Mouse (Mus musculus) hindbrain, embryonic 12.5 days (tissue): Measurements from ENCODE around the gene Ly6g6d. TPM values are rescaled to one million over a fixed set of nuclear protein-coding genes. Genes with fewer than 3 reads are reported as not detected.
"Not testable (repeated sequence)": the region's sequence is repeated elsewhere in the genome, so short reads cannot be mapped to it uniquely, and the experiment has no call there.

Experiments
- ATAC-seq: fragments of 200-750 bp; cut with Nextera tagmentation; 2 replicates; pipeline ENCODE4 v1.8.0; 2017; ENCODE audit warnings: moderate TSS enrichment; ENCODE audit not compliant: low FRiP score
- H3K27ac ChIP-seq: fragments of 300-500 bp; sonication (generic); 2 replicates; pipeline ENCODE4 v1.5.1; 2016; ENCODE audit warnings: mild to moderate bottlenecking
- H3K27me3 ChIP-seq: fragments of 300-500 bp; sonication (generic); 2 replicates; pipeline ENCODE4 v1.6.1; 2016; ENCODE audit warnings: mild to moderate bottlenecking
- H3K36me3 ChIP-seq: fragments of 300-500 bp; sonication (generic); 2 replicates; pipeline ENCODE4 v1.6.1; 2016; ENCODE audit warnings: mild to moderate bottlenecking
- H3K4me1 ChIP-seq: fragments of 300-500 bp; sonication (generic); 2 replicates; pipeline ENCODE4 v1.6.1; 2016
- H3K4me2 ChIP-seq: fragments of 300-500 bp; sonication (generic); replicated peaks from 2 replicates; pipeline ENCODE4 v1.6.1; 2016; ENCODE audit warnings: mild to moderate bottlenecking
- H3K4me3 ChIP-seq: fragments of 300-500 bp; sonication (generic); 2 replicates; pipeline ENCODE4 v1.5.1; 2016; ENCODE audit warnings: mild to moderate bottlenecking
- H3K9ac ChIP-seq: fragments of 300-500 bp; sonication (generic); 2 replicates; pipeline ENCODE4 v1.6.1; 2016; ENCODE audit warnings: mild to moderate bottlenecking, moderate library complexity
- H3K9me3 ChIP-seq: fragments of 300-500 bp; sonication (generic); replicated peaks from 2 replicates; pipeline ENCODE4 v1.6.1; 2016; ENCODE audit warnings: mild to moderate bottlenecking
- WGBS: fragments of 180-500 bp; shearing (Covaris S2); methylation state at CpG from one replicate; pipeline ENCODE4 v1.1.7; 2016; 5-methylcytosine and 5-hydroxymethylcytosine counted together
- polyA plus RNA-seq: library from polyadenylated mRNA; unstranded; fragments of >200 nt; fragmentation: Nextera tagmentation; extraction: Ambion mirVana; gene quantifications from 2 replicates; pipeline ENCODE4 v1.2.1, GENCODE M21; 2016

Ly6g6d gene
- polyA plus RNA-seq: 2.1 and 2.3 TPM in 2 replicates

GRCm38 (mm10) chr17:35077786-35078233, at the start of gene Ly6g6d:
Ly6g6d (minus strand) TSS chr17:35078065.
- ATAC-seq: no peak
- no peaks in the 10 kb centered on the region for H3K9me3 ChIP-seq
- H3K36me3 ChIP-seq: no peaks in the 10 kb centered on the region
- peak within 1 kb of the TSS; percentile 14 for H3K4me3 ChIP-seq
- peak within 1 kb of the TSS; percentile 13 for H3K9ac ChIP-seq
- peaks cover 8% of the 10 kb centered on the region; the same call in 1 of the 2 replicates for H3K27me3 ChIP-seq
- peaks cover 18% of the 10 kb centered on the region for H3K4me1 ChIP-seq
- H3K27ac ChIP-seq: no peak within 1 kb of the TSS
- WGBS: 7% methylated on average over 14 of the region's 14 CpGs
- H3K4me2 ChIP-seq: peak within 1 kb of the TSS; percentile 43

DNA sequence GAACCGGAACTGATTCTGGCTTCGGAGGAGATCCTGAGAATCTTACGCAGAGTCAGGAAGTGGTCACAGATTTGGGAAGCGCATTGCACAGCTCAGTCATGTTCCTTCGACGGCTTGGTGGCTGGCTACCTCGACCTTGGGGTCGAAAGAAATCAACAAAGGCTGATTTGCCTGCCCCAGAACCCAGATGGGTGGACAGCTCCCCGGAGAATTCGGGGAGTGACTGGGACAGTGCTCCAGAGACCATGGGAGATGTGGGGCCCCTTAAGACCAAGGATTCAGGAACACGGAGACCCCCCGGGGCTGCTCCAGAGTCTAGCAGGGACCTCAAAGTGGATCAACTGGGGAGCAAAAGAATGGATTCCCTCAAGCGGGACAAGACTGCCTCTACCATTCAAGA, 49.2 kb upstream of the Ly6g6d start:
- no peak for ATAC-seq
- Histone ChIP-seq H3K9ac (peak overlapping the region; percentile 81; the same call in 1 of the 2 replicates), H3K36me3 (peaks cover 22% of the 10 kb centered on the region; the same call in 1 of the 2 replicates)

DNA sequence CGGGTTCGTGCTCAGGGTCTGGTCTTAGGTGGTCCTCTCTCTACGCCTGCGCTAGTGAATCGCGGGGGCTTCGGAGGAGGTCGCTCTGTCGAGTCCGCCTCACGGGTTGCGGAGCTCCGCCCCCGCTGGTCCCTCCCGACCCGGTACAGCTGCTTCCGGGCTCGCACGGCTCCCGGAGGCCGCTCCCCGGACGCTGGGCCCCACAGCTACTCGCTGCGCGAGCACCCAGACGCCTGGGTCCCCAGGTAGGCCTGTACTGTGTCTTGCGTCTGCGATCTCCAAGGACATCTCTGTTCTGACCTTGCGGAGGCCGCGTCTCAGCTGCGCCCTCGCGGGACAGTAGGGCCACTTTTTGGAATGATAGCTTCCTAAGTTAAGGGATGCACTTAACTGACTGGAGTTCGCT, 48.3 kb upstream of the Ly6g6d start, which contains the start of gene D17H6S53E:
Gene D17H6S53E (plus strand): TSS at position 168 of the 406 bp plus-strand sequence.
- Histone ChIP-seq H3K27ac (peak within 1 kb of the TSS; percentile 49), H3K4me2 (peak within 1 kb of the TSS; percentile 62), H3K36me3 (peaks cover 22% of the 10 kb centered on the region; the same call in 1 of the 2 replicates), H3K4me3 (peak within 1 kb of the TSS; percentile 56), H3K9ac (peak within 1 kb of the TSS; percentile 81), H3K9me3 (no peaks in the 10 kb centered on the region), H3K27me3 (no peaks in the 10 kb centered on the region), H3K4me1 (peaks cover 36% of the 10 kb centered on the region)
- under 1% methylated on average over 36 of the region's 36 CpGs for WGBS
- peak; percentile 39; the same call in 1 of the 2 replicates for ATAC-seq

More for the DNA sequence above, 49.2 kb upstream of the Ly6g6d start:
- Histone ChIP-seq H3K4me3 (peak overlapping the region; percentile 56), H3K27ac (no peak overlapping the region), H3K4me2 (peak overlapping the region; percentile 62), H3K4me1 (peaks cover 36% of the 10 kb centered on the region), H3K27me3 (no peaks in the 10 kb centered on the region), H3K9me3 (no peaks in the 10 kb centered on the region)
- 71% methylated on average over 13 of the region's 13 CpGs for WGBS

DNA sequence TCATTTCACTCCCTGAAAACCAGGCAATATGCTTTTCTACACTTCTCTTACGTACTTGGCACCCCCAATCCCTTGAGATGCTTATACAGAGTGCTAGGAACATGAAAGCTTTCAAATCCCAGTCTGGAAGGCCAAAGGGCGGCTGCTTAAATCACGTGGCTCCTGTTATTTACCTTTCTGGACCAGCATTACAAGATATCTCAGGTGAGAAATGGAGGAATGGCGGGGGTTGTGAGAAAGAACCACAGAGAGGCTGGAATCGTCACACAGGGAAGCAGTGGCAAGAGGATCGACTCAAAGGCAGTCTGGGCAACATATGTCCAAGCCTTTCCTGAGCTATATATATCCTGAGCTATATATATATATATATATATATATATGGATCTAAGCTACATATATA, 47.7 kb upstream of the Ly6g6d start:
- H3K9ac ChIP-seq: peak overlapping the region; percentile 81; the same call in 1 of the 2 replicates
- 32% methylated on average over 6 of the region's 6 CpGs for WGBS
- H3K27me3 ChIP-seq: no peaks in the 10 kb centered on the region
- no peak for ATAC-seq
- peaks cover 37% of the 10 kb centered on the region for H3K4me1 ChIP-seq
- H3K27ac ChIP-seq: no peak overlapping the region
- peak overlapping the region; percentile 62 for H3K4me2 ChIP-seq
- H3K9me3 ChIP-seq: no peaks in the 10 kb centered on the region
- peaks cover 22% of the 10 kb centered on the region; the same call in 1 of the 2 replicates for H3K36me3 ChIP-seq
- H3K4me3 ChIP-seq: peak overlapping the region; percentile 56

DNA sequence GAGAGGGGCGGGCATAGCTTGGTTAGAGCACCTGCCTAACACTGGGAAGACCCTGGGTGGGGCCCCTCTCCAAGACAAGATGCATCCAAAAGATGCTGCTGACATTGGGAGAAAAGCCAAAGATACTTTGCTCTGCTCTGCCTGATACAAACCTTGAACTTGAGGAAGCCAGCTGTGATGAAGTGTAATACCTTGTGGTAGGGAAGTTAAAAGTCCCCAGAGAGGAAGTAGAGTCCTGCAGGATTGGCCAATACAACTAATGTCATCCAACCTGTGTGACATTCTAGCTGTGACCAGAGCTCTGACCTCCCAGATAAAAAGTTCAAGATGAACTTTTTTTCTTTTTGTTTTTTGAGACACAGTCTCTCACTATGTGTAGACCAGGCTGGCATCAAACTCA, 47.2 kb upstream of the Ly6g6d start:
- Histone ChIP-seq H3K4me3 (no peak overlapping the region), H3K9ac (no peak overlapping the region), H3K4me1 (peaks cover 42% of the 10 kb centered on the region), H3K27ac (no peak overlapping the region), H3K27me3 (no peaks in the 10 kb centered on the region), H3K4me2 (no peak overlapping the region), H3K36me3 (peaks cover 22% of the 10 kb centered on the region; the same call in 1 of the 2 replicates), H3K9me3 (no peaks in the 10 kb centered on the region)
- no peak for ATAC-seq
- 95% methylated on average over 1 of the region's 1 CpGs for WGBS

GRCm38 (mm10) chr17:35124261-35124896, 46.5 kb upstream of the Ly6g6d start:
- H3K4me3 ChIP-seq, H3K9me3 ChIP-seq, ATAC-seq, H3K27ac ChIP-seq, H3K27me3 ChIP-seq, H3K4me2 ChIP-seq, H3K9ac ChIP-seq: not testable (repeated sequence)
- Histone ChIP-seq H3K4me1 (peaks cover 47% of the 10 kb centered on the region), H3K36me3 (peaks cover 22% of the 10 kb centered on the region; the same call in 1 of the 2 replicates)
- WGBS: 90% methylated on average over 12 of the region's 12 CpGs

- peaks cover 40% of the 10 kb centered on the region for H3K4me1 ChIP-seq
- H3K4me3 ChIP-seq, ATAC-seq, H3K27me3 ChIP-seq, H3K9me3 ChIP-seq, H3K4me2 ChIP-seq, H3K9ac ChIP-seq, H3K27ac ChIP-seq: not testable (repeated sequence)
- H3K36me3 ChIP-seq: peaks cover 27% of the 10 kb centered on the region
- 92% methylated on average over 9 of the region's 9 CpGs for WGBS
Measured at GRCm38 (mm10) chr17:35123287-35123686, 45.4 kb upstream of the Ly6g6d start.

GRCm38 (mm10) chr17:35121871-35122303, 44.0 kb upstream of the Ly6g6d start, which contains the start of gene Csnk2b:
Csnk2b (minus strand) TSS chr17:35122053.
- Histone ChIP-seq H3K4me1 (peaks cover 30% of the 10 kb centered on the region), H3K36me3 (peaks cover 34% of the 10 kb centered on the region), H3K27ac (peak within 1 kb of the TSS; percentile 91), H3K9ac (peak within 1 kb of the TSS; percentile 88), H3K4me2 (peak within 1 kb of the TSS; percentile 97), H3K27me3 (no peaks in the 10 kb centered on the region), H3K9me3 (no peaks in the 10 kb centered on the region), H3K4me3 (peak within 1 kb of the TSS; percentile 74)
- ATAC-seq: peak; percentile 17; the same call in 1 of the 2 replicates
- WGBS: under 1% methylated on average over 19 of the region's 19 CpGs

GRCm38 (mm10) chr17:35121143-35121799, 43.4 kb upstream of the Ly6g6d start, which contains the start of gene Gpank1:
Gpank1 (plus strand) TSS chr17:35121455.
- H3K9ac ChIP-seq: peak within 1 kb of the TSS; percentile 88
- peak within 1 kb of the TSS; percentile 97 for H3K4me2 ChIP-seq
- no peaks in the 10 kb centered on the region for H3K9me3 ChIP-seq
- ATAC-seq: peak; percentile 94
- H3K27me3 ChIP-seq: no peaks in the 10 kb centered on the region
- H3K4me3 ChIP-seq: peak within 1 kb of the TSS; percentile 74
- peaks cover 25% of the 10 kb centered on the region for H3K4me1 ChIP-seq
- peak within 1 kb of the TSS; percentile 91 for H3K27ac ChIP-seq
- peaks cover 38% of the 10 kb centered on the region for H3K36me3 ChIP-seq
- under 1% methylated on average over 50 of the region's 50 CpGs for WGBS

DNA sequence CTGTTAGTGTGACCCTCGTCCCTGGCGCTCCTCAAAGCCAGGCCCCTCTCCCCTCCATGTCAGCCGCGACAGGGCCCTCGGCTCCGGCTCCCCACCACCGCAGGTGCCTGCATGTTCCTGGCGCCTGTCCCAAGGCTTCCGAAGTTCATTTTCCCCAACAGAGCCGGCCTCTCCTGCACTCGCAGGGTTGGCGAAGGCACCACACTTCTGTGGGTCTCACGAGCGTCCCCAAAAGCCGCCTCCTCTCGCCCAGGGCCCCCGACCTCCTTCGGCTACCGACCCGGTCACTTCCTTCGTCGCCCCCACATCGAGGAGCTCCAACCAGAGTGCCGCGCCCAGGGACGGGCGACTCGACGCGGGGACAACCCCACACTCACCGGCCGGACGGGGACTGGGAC, 42.9 kb upstream of the Ly6g6d start:
- Histone ChIP-seq H3K9ac (peak overlapping the region; percentile 88), H3K9me3 (no peaks in the 10 kb centered on the region), H3K27me3 (no peaks in the 10 kb centered on the region), H3K4me3 (peak overlapping the region; percentile 74), H3K4me1 (peaks cover 22% of the 10 kb centered on the region), H3K36me3 (peaks cover 43% of the 10 kb centered on the region), H3K4me2 (peak overlapping the region; percentile 97), H3K27ac (peak overlapping the region; percentile 64)
- ATAC-seq: no peak
- under 1% methylated on average over 33 of the region's 33 CpGs for WGBS

DNA sequence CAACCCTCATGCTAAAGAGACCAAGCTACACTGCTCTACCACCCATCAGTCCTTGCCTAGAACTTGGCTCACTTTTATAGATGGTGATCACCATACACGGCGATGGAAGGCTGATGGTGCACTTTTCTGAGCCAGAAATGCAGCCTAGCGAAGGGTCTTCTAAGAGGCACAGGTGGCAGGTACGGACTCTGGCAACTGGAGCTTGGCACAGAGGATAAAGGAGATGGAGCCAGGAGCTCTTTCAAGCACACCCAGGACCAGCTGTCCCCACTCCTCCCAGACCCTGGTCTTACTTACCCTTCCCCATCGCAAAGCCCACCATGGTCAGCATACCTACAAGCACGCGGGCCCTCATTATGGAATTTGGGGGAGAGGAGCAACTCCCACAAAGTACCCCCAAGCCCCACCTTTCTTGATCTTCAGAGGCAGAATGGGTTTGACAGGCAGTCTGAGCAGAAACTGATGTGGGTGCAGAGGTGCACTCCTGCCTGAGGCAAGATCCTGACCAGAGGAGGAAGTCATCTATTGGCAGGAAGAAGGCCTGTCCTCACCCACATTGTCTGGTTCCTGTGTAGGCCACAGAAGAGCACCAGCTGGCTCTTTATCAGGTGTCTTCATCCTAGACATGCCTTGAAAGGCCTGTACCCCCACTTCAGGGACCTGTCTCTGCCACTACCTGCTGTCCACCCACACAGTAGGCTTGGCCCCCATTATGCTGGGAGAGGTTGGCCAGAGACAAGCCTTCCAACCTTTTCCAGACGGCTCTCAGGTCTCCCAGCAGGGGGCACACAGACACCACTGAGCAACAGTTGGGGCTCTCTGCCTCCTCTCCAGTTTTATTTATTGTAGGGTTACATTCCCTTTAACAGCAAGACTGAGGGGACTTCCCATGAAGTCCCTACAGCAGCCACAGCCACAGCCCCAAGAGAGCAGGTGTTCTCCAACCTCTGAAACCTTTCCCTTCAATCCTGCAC, 37.5 kb upstream of the Ly6g6d start, which contains the start of gene Ly6g5b:
Gene Ly6g5b (minus strand): TSS at position 383 of the 974 bp plus-strand sequence.
- Histone ChIP-seq H3K27ac (no peak within 1 kb of the TSS), H3K9ac (no peak within 1 kb of the TSS), H3K4me2 (no peak within 1 kb of the TSS), H3K27me3 (no peaks in the 10 kb centered on the region), H3K4me1 (peaks cover 7% of the 10 kb centered on the region), H3K4me3 (no peak within 1 kb of the TSS), H3K9me3 (no peaks in the 10 kb centered on the region), H3K36me3 (peaks cover 47% of the 10 kb centered on the region)
- 86% methylated on average over 8 of the region's 8 CpGs for WGBS
- no peak for ATAC-seq
